Mouse (Mus musculus): ENCODE results near the gene Hist1h2bc. TPM values are rescaled to one million over a fixed set of nuclear protein-coding genes. Genes with fewer than 3 reads are reported as not detected.

The Hist1h2bc gene
- 37.8 and 45.4 TPM in 2 replicates for polyA plus RNA-seq (2015; fragmentation: Nextera tagmentation; extraction: Ambion mirVana)

GRCm38 (mm10) chr13:23683755-23684281 is at the start of gene Hist1h2bc, which contains the start of gene Hist1h2ac:
Hist1h2bc (plus strand) TSS chr13:23684199.
Hist1h2ac (minus strand) TSS chr13:23683948.

GRCm38 (mm10) chr13:23695514-23695913 is 11.5 kb downstream of the Hist1h2bc start, which contains the start of gene Hist1h1t:
Hist1h1t (plus strand) TSS chr13:23695814.

GRCm38 (mm10) chr13:23698300-23698693 is 14.3 kb downstream of the Hist1h2bc start, which contains the start of gene Hist1h4c:
Hist1h4c (minus strand) TSS chr13:23698454.

GRCm38 (mm10) chr13:23710374-23711089 is 26.5 kb downstream of the Hist1h2bc start, which contains the start of gene Hfe:
Hfe (minus strand) TSS chr13:23710854.

GRCm38 (mm10) chr13:23738677-23739068 is 54.7 kb downstream of the Hist1h2bc start, which contains the start of gene Hist1h1c:
Hist1h1c (plus strand) TSS chr13:23738808.

Small RNA genes within 50 kb of the gene (microRNA-seq; reads per million reads assigned to microRNA genes)
- not detected for gene Gm44350

Other genes with a start within 250 kb of the Hist1h2bc start
- gene Btn1a1, start 218.3 kb upstream of the Hist1h2bc start, polyA plus RNA-seq (2015; fragmentation: Nextera tagmentation; extraction: Ambion mirVana), result 0.11 and 0.19 TPM in 2 replicates
- 0.09 TPM in 1 of 2 replicates, not detected in the other for gene Btn2a2, start 195.3 kb upstream of the Hist1h2bc start, polyA plus RNA-seq (2015; fragmentation: Nextera tagmentation; extraction: Ambion mirVana)
- gene Hist1h4h, start 153.1 kb upstream of the Hist1h2bc start, polyA plus RNA-seq (2015; fragmentation: Nextera tagmentation; extraction: Ambion mirVana), result 0.92 and 4.6 TPM in 2 replicates
- gene Hist1h2af, start 150.3 kb upstream of the Hist1h2bc start, polyA plus RNA-seq (2015; fragmentation: Nextera tagmentation; extraction: Ambion mirVana), result 1.7 TPM in 1 of 2 replicates, not detected in the other
- 1.3 TPM in 1 of 2 replicates, not detected in the other for gene Hist1h3g, start 148.8 kb upstream of the Hist1h2bc start, polyA plus RNA-seq (2015; fragmentation: Nextera tagmentation; extraction: Ambion mirVana)
- 0.09 and 0.36 TPM in 2 replicates for gene Hist1h2bh, start 140.8 kb upstream of the Hist1h2bc start, polyA plus RNA-seq (2015; fragmentation: Nextera tagmentation; extraction: Ambion mirVana)
- 0.21 TPM in 1 of 2 replicates, not detected in the other for gene Hist1h3f, start 140.1 kb upstream of the Hist1h2bc start, polyA plus RNA-seq (2015; fragmentation: Nextera tagmentation; extraction: Ambion mirVana)
- not detected in 2 replicates for gene Hist1h4f, start 132.6 kb upstream of the Hist1h2bc start, polyA plus RNA-seq (2015; fragmentation: Nextera tagmentation; extraction: Ambion mirVana)
- 0.09 and 0.13 TPM in 2 replicates for gene Hist1h1d, start 130.9 kb upstream of the Hist1h2bc start, polyA plus RNA-seq (2015; fragmentation: Nextera tagmentation; extraction: Ambion mirVana)
- 1.5 and 2.0 TPM in 2 replicates for gene Hist1h3e, start 121.8 kb upstream of the Hist1h2bc start, polyA plus RNA-seq (2015; fragmentation: Nextera tagmentation; extraction: Ambion mirVana)
- gene Hist1h2ae, start 113.0 kb upstream of the Hist1h2bc start, polyA plus RNA-seq (2015; fragmentation: Nextera tagmentation; extraction: Ambion mirVana), result 7.7 and 9.3 TPM in 2 replicates
- gene Hist1h2bg, start 112.8 kb upstream of the Hist1h2bc start, polyA plus RNA-seq (2015; fragmentation: Nextera tagmentation; extraction: Ambion mirVana), result 1.5 and 3.0 TPM in 2 replicates
- 0.65 TPM in 1 of 2 replicates, not detected in the other for gene Hist1h2bf, start 110.0 kb upstream of the Hist1h2bc start, polyA plus RNA-seq (2015; fragmentation: Nextera tagmentation; extraction: Ambion mirVana)
- not detected in 2 replicates for gene Hist1h2ad, start 109.8 kb upstream of the Hist1h2bc start, polyA plus RNA-seq (2015; fragmentation: Nextera tagmentation; extraction: Ambion mirVana)
- 0.58 and 0.66 TPM in 2 replicates for gene Hist1h3d, start 108.4 kb upstream of the Hist1h2bc start, polyA plus RNA-seq (2015; fragmentation: Nextera tagmentation; extraction: Ambion mirVana)
- 25.2 and 28.2 TPM in 2 replicates for gene Hist1h4d, start 102.6 kb upstream of the Hist1h2bc start, polyA plus RNA-seq (2015; fragmentation: Nextera tagmentation; extraction: Ambion mirVana)
- gene Hist1h2be, start 63.1 kb upstream of the Hist1h2bc start, polyA plus RNA-seq (2015; fragmentation: Nextera tagmentation; extraction: Ambion mirVana), result 0.80 and 0.89 TPM in 2 replicates
- gene Hist1h1e, start 61.6 kb upstream of the Hist1h2bc start, polyA plus RNA-seq (2015; fragmentation: Nextera tagmentation; extraction: Ambion mirVana), result 7.7 and 9.3 TPM in 2 replicates
- 0.19 and 0.41 TPM in 2 replicates for gene Hist1h2ac, start 251 bp upstream of the Hist1h2bc start, polyA plus RNA-seq (2015; fragmentation: Nextera tagmentation; extraction: Ambion mirVana)
- gene Hist1h1t, start 11.6 kb downstream of the Hist1h2bc start, polyA plus RNA-seq (2015; fragmentation: Nextera tagmentation; extraction: Ambion mirVana), result not detected in 2 replicates
- gene Hist1h4c, start 14.3 kb downstream of the Hist1h2bc start, polyA plus RNA-seq (2015; fragmentation: Nextera tagmentation; extraction: Ambion mirVana), result 2.4 and 3.7 TPM in 2 replicates
- 6.6 and 7.2 TPM in 2 replicates for gene Hfe, start 26.7 kb downstream of the Hist1h2bc start, polyA plus RNA-seq (2015; fragmentation: Nextera tagmentation; extraction: Ambion mirVana)
- gene Hist1h1c, start 54.6 kb downstream of the Hist1h2bc start, polyA plus RNA-seq (2015; fragmentation: Nextera tagmentation; extraction: Ambion mirVana), result 16.4 and 22.5 TPM in 2 replicates
- gene Hist1h3c, start 61.4 kb downstream of the Hist1h2bc start, polyA plus RNA-seq (2015; fragmentation: Nextera tagmentation; extraction: Ambion mirVana), result not detected in 2 replicates
- 0.62 TPM in 1 of 2 replicates, not detected in the other for gene Hist1h2bb, start 62.5 kb downstream of the Hist1h2bc start, polyA plus RNA-seq (2015; fragmentation: Nextera tagmentation; extraction: Ambion mirVana)
- gene Hist1h2ab, start 66.9 kb downstream of the Hist1h2bc start, polyA plus RNA-seq (2015; fragmentation: Nextera tagmentation; extraction: Ambion mirVana), result 2.7 and 4.7 TPM in 2 replicates
- gene Hist1h3b, start 68.1 kb downstream of the Hist1h2bc start, polyA plus RNA-seq (2015; fragmentation: Nextera tagmentation; extraction: Ambion mirVana), result 0.58 TPM in 1 of 2 replicates, not detected in the other
- gene Hist1h4b, start 72.8 kb downstream of the Hist1h2bc start, polyA plus RNA-seq (2015; fragmentation: Nextera tagmentation; extraction: Ambion mirVana), result 1.2 TPM in 1 of 2 replicates, not detected in the other
- 0.54 TPM in 1 of 2 replicates, not detected in the other for gene Hist1h4a, start 77.0 kb downstream of the Hist1h2bc start, polyA plus RNA-seq (2015; fragmentation: Nextera tagmentation; extraction: Ambion mirVana)
- gene Hist1h3a, start 78.2 kb downstream of the Hist1h2bc start, polyA plus RNA-seq (2015; fragmentation: Nextera tagmentation; extraction: Ambion mirVana), result 0.66 and 0.94 TPM in 2 replicates
- gene Hist1h1a, start 79.5 kb downstream of the Hist1h2bc start, polyA plus RNA-seq (2015; fragmentation: Nextera tagmentation; extraction: Ambion mirVana), result 0.50 and 0.66 TPM in 2 replicates
- gene Trim38, start 85.7 kb downstream of the Hist1h2bc start, polyA plus RNA-seq (2015; fragmentation: Nextera tagmentation; extraction: Ambion mirVana), result not detected in 2 replicates
- not detected in 2 replicates for gene Slc17a2, start 122.8 kb downstream of the Hist1h2bc start, polyA plus RNA-seq (2015; fragmentation: Nextera tagmentation; extraction: Ambion mirVana)
- not detected in 2 replicates for gene Slc17a3, start 155.2 kb downstream of the Hist1h2bc start, polyA plus RNA-seq (2015; fragmentation: Nextera tagmentation; extraction: Ambion mirVana)
- gene Slc17a1, start 183.6 kb downstream of the Hist1h2bc start, polyA plus RNA-seq (2015; fragmentation: Nextera tagmentation; extraction: Ambion mirVana), result not detected in 2 replicates
- gene Slc17a4, start 230.8 kb downstream of the Hist1h2bc start, polyA plus RNA-seq (2015; fragmentation: Nextera tagmentation; extraction: Ambion mirVana), result not detected in 2 replicates
- gene Hist1h2ba, start 250.0 kb downstream of the Hist1h2bc start, polyA plus RNA-seq (2015; fragmentation: Nextera tagmentation; extraction: Ambion mirVana), result not detected in 2 replicates